Mouse (Mus musculus) CH12.LX (cell line): ENCODE results near the gene Sstr5.

ENCODE experiments used
- CTCF ChIP-seq, 2 experiments: IDR thresholded peaks in 1 of 2; conservative IDR thresholded peaks in 1 of 2; 2 replicates each; pipeline ENCODE4 v1.5.1; 2011 to 2012; ENCODE audit warnings: low read depth in 2 of 2, low read length in 2 of 2, improper control_type of control experiment in 1 of 2, inconsistent platforms in 1 of 2, mild to moderate bottlenecking in 1 of 2, moderate library complexity in 1 of 2
- HCFC1 ChIP-seq: IDR thresholded peaks from 2 replicates; pipeline ENCODE4 v1.6.1; 2012; ENCODE audit warnings: low read depth, mild to moderate bottlenecking, inconsistent platforms, low read length, improper control_type of control experiment
- IRF4 ChIP-seq: IDR thresholded peaks from 2 replicates; pipeline ENCODE4 v1.6.1; 2014; ENCODE audit warnings: low read depth, mild to moderate bottlenecking, inconsistent platforms, low read length, improper control_type of control experiment
- MYC ChIP-seq: IDR thresholded peaks from 2 replicates; pipeline ENCODE4 v1.6.1; 2011; ENCODE audit warnings: low read depth, mild to moderate bottlenecking, improper control_type of control experiment, low read length
- POLR2A ChIP-seq: IDR thresholded peaks from 2 replicates; pipeline ENCODE4 v1.6.1; 2011; ENCODE audit warnings: low read depth, mild to moderate bottlenecking, improper control_type of control experiment, low read length

DNA sequence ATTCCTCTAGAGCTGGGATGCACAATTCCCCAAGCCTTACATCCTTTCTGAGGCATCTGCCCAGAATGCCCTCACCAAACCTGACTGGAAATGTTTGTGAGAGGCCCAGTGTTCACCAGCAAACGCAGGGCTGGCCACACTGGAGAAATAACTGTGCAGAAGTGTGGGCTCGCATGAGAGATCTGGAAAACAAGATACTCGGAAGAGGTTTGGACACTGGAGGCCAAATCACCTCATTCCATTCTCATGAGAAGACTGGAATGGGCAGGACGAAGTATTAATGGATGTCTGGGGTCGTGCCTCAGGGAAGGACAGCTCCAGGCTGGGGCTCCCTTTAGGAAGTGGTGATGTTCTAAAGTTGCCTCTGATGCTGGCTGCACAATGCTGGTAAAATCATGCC, 43.6 kb upstream of the Sstr5 start:
- TF ChIP-seq MYC (no peak), POLR2A (no peak), CTCF (conservative IDR thresholded peaks at IDR 0.05 in 1 of 2, IDR thresholded peaks at IDR 0.05 in 1 of 2; ENCODE audit: low read depth in 2 of 2, low read length in 2 of 2) (no peak), HCFC1 (no peak), IRF4 (no peak)
